Mouse (Mus musculus): ENCODE measurements around the gene Bst2.

Gene Bst2

DNA sequence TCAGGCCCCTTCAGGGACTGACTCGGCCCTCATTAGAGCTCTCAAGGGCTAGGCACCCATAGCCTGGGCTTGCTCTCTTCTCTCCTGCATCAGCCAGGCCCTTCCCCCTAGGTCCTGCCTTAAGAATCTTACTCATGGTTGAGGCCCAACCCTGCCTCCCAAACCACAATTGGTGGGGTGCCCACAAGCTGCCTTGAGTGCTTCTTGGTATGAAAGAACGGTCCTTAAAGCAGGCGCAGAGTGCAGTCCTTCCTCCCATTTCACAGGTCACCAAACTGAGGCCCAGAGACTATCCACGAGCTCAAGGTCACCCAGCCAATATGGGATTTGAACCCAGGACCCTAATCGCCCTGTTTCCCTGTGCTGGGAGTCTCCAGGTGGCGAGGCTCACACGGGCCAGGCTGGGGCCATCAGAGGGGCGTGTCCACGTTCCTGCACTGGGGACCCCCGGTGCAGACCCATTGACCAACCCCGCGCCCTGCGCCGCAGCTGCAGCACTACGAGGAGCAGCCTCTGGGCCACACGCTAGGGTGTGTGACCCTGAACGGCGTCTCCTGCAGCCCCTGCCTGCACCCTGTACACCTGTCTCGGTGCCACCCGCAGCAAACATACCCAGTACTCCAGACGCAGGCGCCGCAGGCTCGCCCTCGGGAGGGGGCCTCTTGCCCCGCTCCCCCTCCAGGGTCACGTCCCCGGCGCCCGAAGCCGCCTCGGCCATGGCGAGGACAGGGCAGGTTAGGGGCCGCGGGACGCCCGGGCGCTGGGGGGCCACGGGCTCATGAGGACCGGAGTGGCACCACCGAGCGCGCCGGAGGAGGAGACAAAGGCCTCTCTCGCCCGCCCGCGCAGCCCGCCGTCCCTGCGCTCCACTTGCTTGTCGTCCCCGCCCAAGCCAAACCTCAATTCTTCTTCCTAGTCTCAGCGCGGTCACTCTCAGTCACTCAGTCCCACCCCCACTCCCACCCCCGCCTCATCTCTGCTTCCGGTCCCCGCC lies 51.8 kb downstream of the Bst2 start, which contains the start of gene Ano8:
Gene Ano8 (minus strand): TSS at position 822 of the 994 bp plus-strand sequence.
- peak; percentile 94 for DNase-seq (ENCODE audit: low read depth)

DNA sequence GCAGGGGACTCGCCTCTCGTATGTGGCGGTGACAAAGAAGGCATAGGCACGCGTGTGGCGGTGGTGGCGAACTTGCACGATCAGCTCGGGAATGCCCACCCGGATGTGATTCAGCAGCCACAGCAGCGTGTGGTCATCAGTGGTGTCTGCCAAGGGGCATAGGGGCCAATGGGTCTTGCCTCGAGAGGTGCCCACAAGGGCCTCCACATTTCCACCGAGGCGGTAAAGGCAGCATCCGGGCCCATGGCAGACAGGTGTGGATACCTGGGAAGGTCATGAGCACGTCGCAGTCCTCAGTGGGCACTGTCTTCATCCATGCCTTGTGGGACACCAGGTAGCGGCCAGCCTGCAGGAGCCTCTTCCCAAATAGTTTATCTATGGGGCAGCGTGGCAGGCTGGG lies 52.5 kb downstream of the Bst2 start:
- DNase-seq (ENCODE audit: low read depth) = no peak

Measured in NIH3T3 (cell line).